Mouse (Mus musculus): ENCODE results near the gene Gm42906.

Gm42906 gene

GRCm38 (mm10) chr5:151298371-151298770, 129.6 kb downstream of the Gm42906 start:
- DNase-seq (ENCODE audit: low spot score in 2 of 2), result no peak

DNA sequence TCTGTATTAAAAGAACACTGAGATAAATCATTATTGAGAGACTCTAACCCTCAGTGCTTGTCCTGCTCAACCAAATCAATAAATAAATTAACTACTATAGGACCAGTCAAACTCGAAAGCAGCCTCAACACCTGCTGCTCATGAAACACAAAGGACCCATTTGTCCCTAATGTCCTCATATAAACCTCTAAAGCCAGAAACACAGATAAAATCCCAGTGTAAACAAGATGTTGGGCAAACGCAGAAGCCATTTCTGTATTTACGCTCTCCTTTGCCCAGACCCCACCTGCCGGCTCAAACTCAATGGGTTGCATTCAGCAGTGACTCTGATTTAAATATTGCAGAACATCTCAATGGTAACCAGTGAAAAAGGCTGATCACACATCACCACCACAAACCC, 131.7 kb downstream of the Gm42906 start:
- no peak for DNase-seq (ENCODE audit: low spot score in 2 of 2)

DNA sequence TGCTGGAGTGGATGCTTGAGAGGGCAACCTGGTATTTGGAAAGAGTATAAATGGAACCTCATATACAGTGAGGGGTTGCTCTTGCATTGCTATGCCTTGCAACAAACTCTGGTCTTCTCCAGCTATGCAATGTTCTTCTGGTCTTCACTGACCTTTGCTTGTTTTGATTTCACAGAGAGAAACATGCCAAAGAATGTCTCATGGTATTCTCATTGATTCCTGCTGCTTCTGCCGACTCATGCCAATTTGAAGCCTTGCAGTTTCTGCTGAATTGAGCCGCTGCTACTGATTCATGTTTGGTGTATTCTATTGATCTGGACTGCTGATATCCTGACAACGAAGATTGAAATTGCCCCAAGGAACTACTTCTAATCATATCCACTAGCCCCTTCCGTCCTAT, 134.4 kb downstream of the Gm42906 start:
- no peak for DNase-seq (ENCODE audit: low spot score in 2 of 2)

DNA sequence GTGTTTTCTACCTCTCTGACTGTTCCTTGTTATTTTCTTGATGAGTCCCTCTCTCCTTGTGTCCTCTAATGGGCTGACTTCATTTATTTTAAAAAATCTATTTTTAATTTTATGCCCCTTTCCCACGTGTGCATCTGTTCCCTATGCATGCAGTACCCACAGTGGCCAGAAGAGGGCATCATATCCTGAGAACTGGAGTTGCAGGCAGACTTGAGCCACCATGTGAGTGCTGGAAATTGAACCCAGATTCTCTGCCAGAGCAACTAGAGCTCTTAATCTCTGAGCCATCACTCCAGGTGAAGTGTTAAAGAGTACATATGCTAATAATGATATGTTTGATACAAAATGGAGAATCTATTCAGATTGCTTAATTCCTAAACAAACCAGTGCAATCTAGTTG, 135.7 kb downstream of the Gm42906 start:
- peak in 1 of 2 experiments; percentile 41 for DNase-seq (ENCODE audit: low spot score in 2 of 2)

GRCm38 (mm10) chr5:151286331-151286730, 141.6 kb downstream of the Gm42906 start:
- no peak for DNase-seq (ENCODE audit: low spot score in 2 of 2)

DNA sequence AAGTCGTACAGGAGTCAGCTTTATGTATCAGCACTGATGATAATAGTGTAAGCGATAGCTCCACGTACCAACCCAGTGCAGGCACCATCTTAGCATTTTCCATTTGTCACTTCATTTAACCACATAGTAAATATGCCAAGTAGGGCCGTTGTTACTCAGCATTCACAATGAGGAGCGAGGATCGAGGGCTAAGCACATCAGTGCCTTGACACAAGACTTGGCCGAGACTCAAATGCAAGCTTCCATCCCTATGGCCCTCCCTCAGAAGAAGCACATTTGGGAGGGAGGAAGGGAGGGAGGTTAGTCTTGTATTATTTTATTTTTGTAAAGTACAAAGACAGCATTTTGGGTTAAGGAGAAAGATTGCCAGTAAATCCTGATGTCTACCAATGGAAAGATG, 148.4 kb downstream of the Gm42906 start:
- DNase-seq (ENCODE audit: low spot score in 2 of 2), result no peak

DNA sequence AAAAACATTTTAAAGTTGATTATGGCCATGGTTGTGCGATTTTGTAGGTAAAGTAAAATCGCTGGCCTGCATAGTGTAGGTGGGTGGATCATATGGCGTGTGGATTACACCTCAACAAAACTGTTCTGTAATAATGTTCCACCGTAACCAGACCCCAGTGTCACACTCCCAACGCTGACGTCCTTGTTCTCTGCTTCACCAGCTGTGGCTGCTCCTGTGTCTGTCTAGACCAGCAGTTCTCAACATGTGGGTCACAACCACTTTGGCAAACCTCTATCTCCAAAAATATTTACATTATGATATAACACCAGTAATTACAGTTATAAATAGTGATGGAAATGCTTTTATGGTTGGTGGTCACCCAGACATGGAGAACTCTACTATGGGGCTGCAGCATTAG, 150.0 kb downstream of the Gm42906 start:
- no peak for DNase-seq (ENCODE audit: low spot score in 2 of 2)

GRCm38 (mm10) chr5:151275986-151276385, 152.0 kb downstream of the Gm42906 start:
- no peak for DNase-seq (ENCODE audit: low spot score in 2 of 2)

DNA sequence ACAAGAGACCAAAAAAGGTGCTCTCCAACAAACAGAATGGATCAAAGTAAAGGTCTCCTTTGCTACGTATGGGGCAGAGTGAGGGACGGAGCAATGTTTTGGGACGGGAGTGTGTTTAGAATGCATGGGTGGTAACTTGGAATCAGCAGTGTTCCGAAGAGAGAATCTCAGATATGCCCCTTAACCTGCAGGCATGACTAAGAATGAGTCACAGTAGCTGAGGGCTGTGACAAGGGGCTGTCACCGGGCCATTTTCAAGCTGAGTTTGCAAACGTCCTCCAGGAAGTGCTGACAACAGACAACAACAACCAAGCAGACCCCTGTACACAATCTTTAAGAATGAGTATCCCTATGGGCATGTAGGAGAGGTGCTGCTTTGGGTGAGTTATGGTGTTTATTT, 153.7 kb downstream of the Gm42906 start:
- no peak for DNase-seq (ENCODE audit: low spot score in 2 of 2)

DNA sequence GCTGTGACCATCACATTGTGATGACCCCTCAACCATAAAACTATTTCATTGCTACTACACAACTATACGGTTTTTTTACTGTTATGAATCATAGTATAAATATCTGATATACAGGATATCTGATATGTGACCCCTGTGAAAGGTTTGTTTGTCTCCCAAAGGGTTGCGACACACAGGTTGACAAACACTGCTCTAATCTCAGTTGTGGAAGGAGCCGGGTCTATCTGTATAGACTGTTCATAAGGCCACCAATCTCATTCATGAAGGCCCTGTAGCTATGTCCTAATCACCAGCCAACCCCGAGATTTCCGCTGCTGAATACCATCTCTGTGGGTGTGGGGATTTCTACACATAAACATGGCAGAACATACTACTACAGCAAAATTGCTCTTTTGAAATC, 157.1 kb downstream of the Gm42906 start:
- DNase-seq (ENCODE audit: low spot score in 2 of 2), result no peak

DNA sequence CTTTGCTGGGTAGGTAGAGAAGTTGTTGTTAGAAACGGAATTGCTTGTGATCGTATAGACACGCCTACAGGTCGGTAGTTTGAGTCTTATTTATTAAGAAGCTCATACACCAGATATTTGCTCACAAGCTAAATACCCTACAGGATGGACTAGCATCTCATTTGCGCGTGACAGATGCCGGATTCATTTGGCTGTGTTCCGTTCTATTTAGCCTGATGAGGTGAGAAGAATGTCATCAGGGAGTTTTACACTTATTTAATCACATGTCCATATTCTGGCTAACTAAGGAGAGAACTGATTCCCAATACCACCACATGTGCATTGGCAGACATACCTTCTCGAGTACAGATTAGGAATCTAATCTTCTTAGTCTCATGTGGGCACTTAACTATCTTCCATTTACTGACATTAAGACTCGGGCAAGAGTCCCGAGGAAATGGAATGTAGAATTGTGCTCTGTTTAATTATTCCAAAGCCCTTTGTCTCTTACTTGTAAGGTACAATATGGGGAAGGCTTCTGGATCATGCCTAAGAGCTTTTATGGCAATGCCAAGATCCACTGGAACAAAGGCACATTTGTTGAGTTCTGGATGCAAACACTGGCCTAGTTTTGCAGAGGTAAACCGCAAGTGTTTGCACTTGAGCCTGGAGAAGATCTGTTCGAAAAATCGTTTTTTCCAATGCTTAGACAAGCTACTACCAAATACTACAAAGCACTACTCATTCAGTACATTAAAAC, 160.9 kb downstream of the Gm42906 start:
- no peak for DNase-seq (ENCODE audit: low spot score in 2 of 2)

DNA sequence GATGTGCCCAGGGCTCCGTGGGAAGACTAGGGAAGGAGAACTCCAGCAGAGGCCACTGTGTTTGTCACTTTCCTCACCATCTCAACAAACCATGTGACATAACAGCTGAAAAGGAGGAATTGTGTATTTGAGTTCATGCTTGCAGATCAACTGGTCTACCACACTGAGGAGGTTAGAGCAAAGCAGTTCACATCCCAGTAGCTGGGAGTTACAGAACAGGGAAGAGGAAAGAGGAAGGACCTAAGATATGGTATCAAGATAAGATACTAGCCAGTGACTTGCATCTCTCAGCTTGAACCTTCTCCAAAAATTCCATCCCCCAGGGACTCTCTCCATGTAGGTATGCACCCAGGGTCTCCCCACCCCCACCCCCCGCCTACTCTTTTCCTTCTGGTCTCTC, 166.4 kb downstream of the Gm42906 start:
- no peak for DNase-seq (ENCODE audit: low spot score in 2 of 2)

- no peak for DNase-seq (ENCODE audit: low spot score in 2 of 2)
Measured at GRCm38 (mm10) chr5:151252213-151252612, 175.8 kb downstream of the Gm42906 start.

DNA sequence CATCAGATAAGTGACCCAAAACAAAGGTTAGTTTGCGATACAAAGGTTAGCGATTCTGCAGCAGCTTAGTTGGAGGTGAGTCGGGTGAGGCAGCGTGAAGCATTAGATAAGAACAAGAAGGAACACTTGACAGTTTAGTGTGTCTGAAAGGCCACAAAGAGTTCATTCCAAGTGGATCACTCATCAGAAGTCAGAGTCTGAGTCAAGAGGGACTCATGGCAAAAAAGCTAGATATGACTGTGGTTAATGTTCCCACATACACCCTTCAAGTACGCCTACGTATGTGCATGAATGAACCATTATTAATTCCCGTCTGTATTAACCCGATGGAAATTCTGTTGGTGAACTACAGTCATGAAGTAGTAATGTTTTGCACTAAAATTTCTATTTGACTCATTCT, 176.3 kb downstream of the Gm42906 start:
- DNase-seq (ENCODE audit: low spot score in 2 of 2), result no peak

DNA sequence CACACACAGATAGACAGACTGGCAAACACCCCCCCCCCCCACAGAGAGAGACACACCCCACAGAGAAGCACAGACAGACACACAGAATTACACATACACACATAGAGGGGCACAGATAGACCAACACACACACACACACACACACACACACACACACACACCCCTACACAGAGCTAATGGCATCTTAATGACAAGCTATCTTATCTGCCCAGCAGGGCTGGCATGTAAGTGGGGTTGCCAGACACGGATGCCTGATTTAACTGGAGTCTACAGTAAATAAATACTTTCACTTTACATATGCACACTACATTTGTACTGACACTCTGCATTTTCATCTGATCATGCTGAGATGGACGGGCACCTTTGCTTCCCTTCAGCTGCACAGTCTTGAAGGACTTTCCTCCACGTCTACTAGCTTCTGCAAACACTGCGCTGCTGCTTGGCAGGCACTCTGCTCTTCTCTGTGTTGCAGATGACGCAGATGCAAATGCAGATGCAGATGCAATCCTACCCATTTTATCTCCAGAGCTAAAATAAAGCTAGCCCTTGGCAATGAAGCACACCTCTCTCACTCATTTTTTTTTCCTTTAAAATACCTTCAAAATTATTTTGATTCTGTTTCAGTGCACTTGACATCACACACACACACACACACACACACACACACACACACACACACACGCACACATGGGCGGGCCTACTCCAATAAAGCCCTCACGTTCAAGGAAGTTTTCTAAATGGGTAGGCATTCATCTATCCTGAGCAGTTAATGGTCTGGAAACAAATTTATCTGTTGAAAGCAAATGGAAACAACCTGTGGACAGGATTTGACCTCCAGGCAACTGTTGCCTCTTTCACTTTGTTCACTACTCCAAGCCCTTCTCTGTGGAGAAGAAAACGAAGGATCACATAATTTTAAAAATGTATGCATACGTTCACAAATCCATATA, 179.0 kb downstream of the Gm42906 start:
- no peak for DNase-seq (ENCODE audit: low spot score in 2 of 2)

DNA sequence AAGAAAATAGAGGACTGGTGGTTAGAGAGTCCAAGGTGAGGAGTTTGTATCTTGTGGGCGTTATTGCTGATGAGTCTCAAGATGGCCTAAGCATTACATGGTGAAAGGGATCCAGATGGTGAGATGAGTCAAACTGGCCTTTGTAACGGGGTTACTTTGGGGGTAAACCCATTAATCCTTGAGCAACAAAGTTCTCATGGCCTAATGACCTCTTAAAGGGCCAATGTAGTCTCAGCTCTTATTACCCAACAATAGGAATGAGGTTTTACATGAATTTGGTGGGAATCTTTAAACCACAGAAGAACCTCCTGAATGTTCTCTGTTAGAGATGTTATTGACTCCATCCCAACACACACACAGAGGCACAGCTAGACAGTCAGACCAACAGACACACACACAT, 179.9 kb downstream of the Gm42906 start:
- DNase-seq (ENCODE audit: low spot score in 2 of 2), result no peak

DNA sequence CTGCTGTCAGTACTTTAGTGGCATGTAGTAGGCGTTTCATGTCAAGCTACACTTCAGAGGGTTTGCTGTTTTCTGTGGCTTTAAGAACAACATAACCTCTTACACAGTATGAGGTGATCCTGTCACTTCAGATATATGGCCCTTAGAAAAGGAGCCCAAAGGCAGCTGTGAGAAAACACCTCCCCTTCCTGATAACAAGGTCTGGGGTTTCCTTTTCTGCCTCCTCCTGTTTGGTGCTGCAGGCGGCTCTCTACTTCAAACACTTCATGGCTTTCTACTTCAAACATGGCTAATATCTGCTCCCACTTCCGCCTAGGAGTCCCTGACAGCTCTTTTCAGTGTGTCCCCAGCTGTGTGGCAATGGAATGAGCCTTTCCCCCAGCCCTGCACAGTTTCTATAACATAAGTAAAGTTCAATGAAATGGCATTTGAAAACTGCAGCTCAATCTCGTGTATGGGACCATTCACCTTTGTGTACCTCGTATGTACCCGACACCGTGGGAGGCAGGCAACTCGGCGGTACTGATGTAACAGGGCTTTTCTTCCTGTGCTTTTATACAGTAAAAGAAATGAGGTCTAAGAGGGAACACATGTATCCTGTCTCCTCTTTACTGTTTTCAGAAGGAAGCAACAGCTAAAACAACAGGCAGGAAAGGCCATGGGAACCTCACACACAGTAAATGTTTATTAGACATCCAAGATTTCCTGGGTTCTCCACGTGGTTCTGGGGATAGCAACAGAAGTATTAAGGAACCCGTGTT, 180.7 kb downstream of the Gm42906 start:
- no peak for DNase-seq (ENCODE audit: low spot score in 2 of 2)

DNA sequence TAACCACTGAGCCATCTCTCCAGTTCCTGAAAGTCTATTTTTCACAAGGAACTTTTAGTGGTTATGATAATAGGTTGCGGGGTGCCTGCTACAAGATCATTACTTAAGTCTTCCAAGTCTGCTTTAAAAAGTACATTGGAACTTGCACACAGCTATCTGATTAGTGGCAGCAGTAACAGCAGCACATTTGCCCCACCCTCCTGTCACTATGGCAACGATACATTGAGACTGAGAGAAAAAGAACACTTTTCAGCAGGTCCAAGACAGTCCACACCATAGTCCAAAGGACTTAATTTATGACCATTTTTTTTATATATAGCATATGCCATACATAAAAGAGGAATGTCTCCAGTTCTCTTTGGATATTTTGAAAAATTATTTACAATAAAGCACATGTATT, 181.7 kb downstream of the Gm42906 start:
- DNase-seq (ENCODE audit: low spot score in 2 of 2), result no peak

GRCm38 (mm10) chr5:151245571-151245970, 182.4 kb downstream of the Gm42906 start:
- no peak for DNase-seq (ENCODE audit: low spot score in 2 of 2)

- DNase-seq (ENCODE audit: low spot score in 2 of 2), result no peak
Measured at GRCm38 (mm10) chr5:151238730-151239129, 189.2 kb downstream of the Gm42906 start.

DNA sequence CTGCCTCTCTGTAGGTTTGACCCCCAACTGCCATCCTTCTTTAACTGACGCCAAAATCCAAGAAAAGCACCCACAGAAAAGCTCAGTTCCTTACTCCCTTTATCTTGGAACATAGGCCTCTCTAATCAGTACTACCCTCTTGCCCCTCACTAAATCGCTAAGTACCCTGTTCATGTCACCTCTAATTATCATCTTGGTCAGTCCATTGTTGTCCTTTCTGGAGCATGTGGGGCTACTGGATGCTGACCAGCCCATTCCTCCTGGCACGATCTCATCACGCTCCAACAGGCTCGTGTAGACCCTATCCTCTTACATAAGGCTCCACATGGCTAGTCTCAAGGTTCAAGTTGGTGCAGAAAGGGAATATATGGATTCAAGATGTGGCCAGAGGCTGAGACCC, 191.6 kb downstream of the Gm42906 start:
- no peak for DNase-seq (ENCODE audit: low spot score in 2 of 2)

GRCm38 (mm10) chr5:151233400-151234031, 194.4 kb downstream of the Gm42906 start, which contains the start of gene Stard13:
Stard13 (minus strand) TSS chr5:151233836.
- DNase-seq (ENCODE audit: low spot score in 2 of 2), result no peak

All from spleen, postnatal 14 days (tissue).